Mouse (Mus musculus) thymus, postnatal 14 days (tissue): ENCODE data around the gene Nemf.
"Not testable (repeated sequence)": the region's sequence is repeated elsewhere in the genome, so short reads cannot be mapped to it uniquely, and the experiment has no call there.

ENCODE experiments used
- DNase-seq: peaks from one replicate; pipeline ENCODE4 v3.0.0; 2021

Gene Nemf

DNA sequence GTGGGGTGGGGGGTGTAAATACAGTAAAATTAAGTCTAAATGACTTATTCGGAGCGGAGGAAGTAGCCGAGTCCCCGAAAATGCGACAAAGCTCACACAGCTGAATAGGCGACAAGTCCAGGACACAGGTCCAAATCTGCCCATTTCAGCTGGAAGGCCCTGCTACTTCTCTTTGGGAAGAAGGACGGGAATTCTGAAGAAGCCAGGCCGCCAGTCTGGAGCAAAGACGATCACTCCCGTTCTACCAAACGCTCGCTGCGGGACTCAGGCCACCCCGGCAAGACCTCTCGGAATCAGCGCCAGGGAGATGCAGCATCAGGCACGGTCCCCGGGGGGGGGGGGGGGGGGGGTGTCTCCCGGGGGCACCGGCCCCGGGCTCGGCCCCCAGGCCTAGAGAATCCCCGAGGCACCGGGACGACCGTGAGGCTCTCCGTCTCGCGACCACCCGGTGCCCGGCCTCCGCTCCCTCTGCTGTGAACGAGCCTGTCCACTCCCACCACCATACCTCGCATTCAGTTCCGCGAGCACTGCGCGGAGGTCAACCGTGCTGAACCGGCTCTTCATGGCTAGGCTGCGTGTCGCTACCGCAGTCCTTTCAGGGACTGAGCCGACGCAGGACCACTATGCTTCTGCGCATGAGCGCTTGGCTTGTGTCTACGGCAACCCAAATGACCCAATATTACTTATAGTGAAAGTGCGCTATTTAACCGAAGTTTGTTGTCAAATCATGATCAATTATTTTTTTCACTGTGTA lies at the start of gene Nemf:
Gene Nemf (minus strand): TSS at position 620 of the 754 bp plus-strand sequence.
- DNase-seq: peak; percentile 85

- DNase-seq: no peak
Measured at GRCm38 (mm10) chr12:69402594-69403167, 45.7 kb upstream of the Nemf start.

GRCm38 (mm10) chr12:69402100-69402499 lies 45.1 kb upstream of the Nemf start:
- no peak for DNase-seq

- no peak for DNase-seq
Measured at GRCm38 (mm10) chr12:69400871-69401286, 43.9 kb upstream of the Nemf start.

GRCm38 (mm10) chr12:69400367-69400766 lies 43.4 kb upstream of the Nemf start:
- DNase-seq: no peak

- DNase-seq: no peak
Measured at GRCm38 (mm10) chr12:69394456-69394855, 37.5 kb upstream of the Nemf start.

DNA sequence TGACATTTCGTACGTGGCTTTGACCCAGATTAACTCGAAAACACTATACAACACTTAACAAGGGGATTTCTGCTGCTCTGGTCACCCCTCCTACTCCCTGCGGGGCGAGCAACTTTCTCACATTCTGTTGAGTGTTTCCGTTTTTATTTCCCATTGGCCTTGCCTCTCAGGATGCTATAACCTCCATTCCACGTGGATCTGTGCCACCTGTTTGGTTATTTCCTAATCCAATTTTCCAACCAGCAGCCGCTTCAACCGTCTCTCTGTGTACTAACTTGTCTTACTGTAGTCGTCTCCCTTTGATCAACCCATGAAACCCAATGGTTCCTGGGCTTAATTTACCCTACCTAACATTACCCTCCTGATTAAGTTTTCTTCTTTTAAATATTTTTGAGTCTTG lies 36.1 kb upstream of the Nemf start:
- no peak for DNase-seq

DNA sequence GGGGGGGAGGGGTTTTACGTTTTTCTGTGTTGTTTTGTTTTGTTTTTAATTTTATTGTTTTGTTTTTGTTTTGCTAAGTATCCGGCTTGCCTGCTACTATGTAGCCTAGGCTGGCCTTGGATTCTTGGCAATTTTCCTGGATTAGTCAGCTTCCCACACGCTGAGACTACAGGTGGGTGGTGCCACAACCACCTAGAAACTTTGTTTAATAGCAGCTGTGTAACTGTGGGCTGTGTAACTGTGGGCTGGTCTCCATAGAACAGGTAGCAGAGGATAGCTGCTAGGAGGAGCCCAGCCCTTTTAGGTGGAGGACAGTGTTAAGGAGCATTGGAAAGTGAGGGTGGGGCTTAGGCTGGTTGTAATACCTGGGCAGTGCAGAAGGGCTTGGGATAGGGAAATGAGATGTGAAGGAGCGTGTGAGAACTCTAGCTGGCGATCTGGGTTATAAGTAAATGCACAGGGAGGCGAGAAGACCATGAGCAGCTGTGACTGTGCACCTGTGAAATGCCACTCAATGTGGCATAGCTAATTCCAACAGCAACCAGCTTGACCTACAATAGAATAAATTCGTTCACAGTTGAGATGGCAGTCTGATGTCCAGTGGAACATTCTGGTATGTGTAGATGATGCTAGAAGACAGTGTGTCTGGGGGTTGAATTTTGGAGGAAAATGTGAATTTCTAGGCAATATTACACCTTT lies 33.2 kb upstream of the Nemf start:
- DNase-seq: no peak

GRCm38 (mm10) chr12:69389273-69389938 lies 32.4 kb upstream of the Nemf start:
- no peak for DNase-seq

GRCm38 (mm10) chr12:69388321-69388869 lies 31.4 kb upstream of the Nemf start:
- no peak for DNase-seq

DNA sequence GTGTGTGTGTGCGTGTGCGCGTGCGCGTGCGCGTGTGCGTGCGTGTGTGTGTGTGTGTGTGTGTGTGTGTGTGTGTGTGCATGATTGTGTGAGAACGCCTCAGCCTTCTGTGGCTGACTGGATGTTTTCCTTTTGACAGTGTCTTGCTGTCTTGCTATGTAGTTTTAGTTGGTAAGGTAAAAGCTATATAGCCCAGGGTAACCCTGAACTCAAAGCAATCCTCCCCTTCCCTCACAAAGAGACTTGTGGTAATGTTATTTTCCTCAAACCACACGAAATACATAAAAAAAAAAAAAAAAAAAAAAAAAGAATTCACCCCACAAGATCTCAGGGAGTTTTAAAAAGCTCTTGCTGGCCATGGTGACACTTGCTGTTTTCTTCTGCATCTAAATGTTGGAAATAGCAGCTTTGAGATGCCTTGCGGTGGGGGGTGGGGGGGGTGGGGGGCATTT lies 29.3 kb upstream of the Nemf start:
- DNase-seq: not testable (repeated sequence)

- no peak for DNase-seq
Measured at GRCm38 (mm10) chr12:69385542-69386280, 28.7 kb upstream of the Nemf start.

DNA sequence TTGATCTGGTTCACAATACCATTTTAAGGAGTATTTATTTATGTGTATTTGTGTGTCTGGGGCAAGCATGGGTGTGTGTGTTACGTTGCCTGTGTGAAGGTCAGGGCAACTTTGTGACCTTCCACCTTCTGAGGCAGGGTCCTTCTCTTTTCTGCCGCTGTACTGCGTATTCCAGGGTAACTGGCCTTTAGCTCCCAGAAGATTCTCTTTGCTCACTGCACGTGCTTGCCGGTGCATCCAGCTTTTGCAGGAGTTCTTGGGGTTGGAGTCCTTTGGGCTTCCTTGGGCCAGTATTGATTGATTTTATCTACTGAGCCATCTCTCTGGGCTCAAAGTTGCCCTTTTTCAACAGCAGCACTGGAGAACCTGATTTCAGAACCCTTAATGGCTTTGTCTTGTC lies 27.6 kb upstream of the Nemf start:
- no peak for DNase-seq

DNA sequence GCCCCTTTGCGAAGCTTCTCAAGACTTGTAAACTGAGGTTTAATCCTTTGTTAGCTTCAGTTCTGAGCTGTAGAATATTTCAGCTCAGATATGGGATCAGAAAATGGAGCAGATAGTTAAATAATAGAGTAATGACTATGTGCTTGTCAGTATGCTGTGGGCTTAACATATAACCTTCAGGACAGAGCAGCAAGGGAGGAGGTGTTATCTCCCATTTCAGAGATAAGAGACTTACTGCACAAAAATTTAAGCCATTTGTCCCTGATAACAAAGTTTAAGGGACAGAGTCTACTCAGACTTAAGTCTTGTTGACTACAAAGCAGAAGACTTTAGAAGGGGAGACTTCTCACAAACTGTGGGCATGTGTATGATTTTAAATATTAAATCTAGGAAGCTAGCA lies 25.9 kb upstream of the Nemf start:
- DNase-seq: no peak

- DNase-seq: no peak
Measured at GRCm38 (mm10) chr12:69378558-69379454, 21.8 kb upstream of the Nemf start.

- not testable (repeated sequence) for DNase-seq
Measured at GRCm38 (mm10) chr12:69377636-69378035, 20.7 kb upstream of the Nemf start.

DNA sequence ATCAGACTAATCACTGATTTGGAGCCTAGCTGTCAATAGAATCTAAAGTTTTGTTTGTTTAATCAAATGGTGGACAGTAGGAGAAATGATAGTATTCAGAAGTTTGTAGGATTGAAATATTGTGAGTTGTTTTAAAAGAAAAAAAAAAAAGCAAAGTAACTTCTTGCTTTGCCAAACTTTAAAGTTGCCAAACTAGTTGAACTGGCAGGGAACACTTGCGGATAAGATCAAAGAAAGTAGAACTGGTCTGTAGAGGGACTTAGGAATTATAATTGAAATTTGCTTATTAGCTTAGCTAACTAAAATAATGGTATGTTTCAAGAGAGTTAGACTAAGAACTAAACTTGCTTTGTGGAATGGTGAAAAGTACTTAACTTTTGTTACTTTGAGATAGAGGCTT lies 20.2 kb upstream of the Nemf start:
- no peak for DNase-seq

- no peak for DNase-seq
Measured at GRCm38 (mm10) chr12:69376132-69376531, 19.2 kb upstream of the Nemf start.

GRCm38 (mm10) chr12:69373850-69374766 lies 17.1 kb upstream of the Nemf start:
- DNase-seq: peak; percentile 38

GRCm38 (mm10) chr12:69372731-69373331 lies 15.9 kb upstream of the Nemf start:
- peak; percentile 46 for DNase-seq
